Mouse (Mus musculus): Measurements from ENCODE around the gene Tmem59. TPM values are rescaled to one million over a fixed set of nuclear protein-coding genes. Genes with fewer than 3 reads are reported as not detected.

Gene Tmem59
- polyA plus RNA-seq, 1 experiment: 183 TPM

DNA sequence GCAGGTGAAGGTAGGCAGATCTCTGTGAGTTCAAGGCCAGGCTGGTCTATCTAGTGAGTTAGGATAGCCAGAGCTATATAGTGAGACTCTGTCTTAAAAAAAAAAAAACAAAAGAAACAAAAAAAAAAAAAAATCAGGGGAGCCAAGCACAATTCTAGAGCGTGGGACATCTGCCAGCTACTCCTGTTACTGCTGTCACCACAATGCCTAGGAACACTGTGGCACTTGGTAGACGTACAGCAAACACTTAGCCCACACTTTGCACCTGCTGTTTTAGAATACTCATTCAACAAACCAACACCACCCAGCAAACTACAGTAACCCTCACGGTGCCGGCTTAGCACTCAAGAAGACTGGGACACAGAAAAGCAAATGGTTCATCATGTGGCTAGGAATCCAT lies 33.3 kb downstream of the Tmem59 start:
- peak; percentile 23 for DNase-seq (ENCODE audit: low read depth)
- TF ChIP-seq CTCF (IDR thresholded peaks at IDR 0.05; ENCODE audit: borderline replicate concordance, extremely low read depth, insufficient read depth, insufficient read length) (no peak), POLR2A (IDR thresholded peaks at IDR 0.05; ENCODE audit: borderline replicate concordance, extremely low read depth, insufficient read depth, insufficient read length, poor library complexity, severe bottlenecking) (no peak)

DNA sequence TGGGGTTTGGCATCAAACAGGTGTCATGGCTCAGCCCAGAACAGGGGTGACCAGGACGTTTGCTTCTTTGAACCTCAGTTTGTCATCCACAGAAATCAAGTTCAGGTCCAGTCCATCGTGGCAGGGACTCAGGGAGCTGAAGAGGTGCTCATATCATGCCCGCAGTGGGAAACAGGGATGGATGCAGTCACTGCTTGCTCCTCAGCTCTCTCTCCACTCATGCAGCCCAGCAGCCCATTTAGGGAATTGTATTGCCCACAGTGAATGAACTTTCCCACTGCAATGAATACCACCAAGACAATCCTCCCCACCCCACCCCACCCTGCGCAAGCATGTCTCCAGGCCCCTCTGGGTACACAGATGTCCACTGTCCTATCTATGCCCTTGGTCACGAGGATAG lies 33.7 kb downstream of the Tmem59 start:
- no peak for DNase-seq (ENCODE audit: low read depth)
- TF ChIP-seq POLR2A (IDR thresholded peaks at IDR 0.05; ENCODE audit: borderline replicate concordance, extremely low read depth, insufficient read depth, insufficient read length, poor library complexity, severe bottlenecking) (no peak), CTCF (IDR thresholded peaks at IDR 0.05; ENCODE audit: borderline replicate concordance, extremely low read depth, insufficient read depth, insufficient read length) (no peak)

DNA sequence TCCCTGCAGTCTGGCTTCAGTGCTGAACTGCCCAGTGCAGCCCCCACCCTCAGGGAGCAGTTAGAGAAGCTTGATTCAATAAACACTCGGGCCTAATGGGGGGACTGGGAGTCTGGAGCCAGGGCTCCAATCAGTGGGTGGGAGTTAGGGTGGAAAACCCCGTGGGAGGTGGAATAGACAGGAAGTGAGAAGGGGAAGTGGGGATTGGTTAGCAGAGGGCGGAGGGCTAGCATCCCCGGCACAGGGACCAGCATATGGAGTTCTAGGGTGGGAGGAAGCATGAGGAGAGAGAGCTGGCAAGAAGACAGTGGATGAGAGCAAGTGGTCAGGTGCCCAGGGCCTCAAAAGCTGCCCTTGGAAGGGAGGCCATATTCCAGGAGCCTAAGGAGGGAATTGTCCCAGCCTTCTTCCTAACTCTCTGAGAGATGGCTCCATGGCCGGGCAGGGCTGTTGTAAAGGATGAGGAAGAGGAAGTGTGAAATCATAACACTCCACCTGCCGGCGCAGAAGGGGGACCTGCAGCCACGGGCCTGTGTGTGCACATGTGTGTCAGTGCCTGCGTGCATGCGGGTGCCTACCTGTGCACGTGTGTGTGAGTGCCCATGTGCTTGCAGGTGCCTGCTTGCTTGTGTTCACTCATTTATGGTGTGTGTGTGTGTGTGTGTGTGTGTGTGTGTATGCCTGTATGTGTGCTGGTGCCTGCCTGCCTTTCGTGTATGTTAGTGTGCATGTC lies 35.2 kb downstream of the Tmem59 start:
- TF ChIP-seq CTCF (IDR thresholded peaks at IDR 0.05; ENCODE audit: borderline replicate concordance, extremely low read depth, insufficient read depth, insufficient read length): no peak
- no peak for DNase-seq (ENCODE audit: low read depth)

DNA sequence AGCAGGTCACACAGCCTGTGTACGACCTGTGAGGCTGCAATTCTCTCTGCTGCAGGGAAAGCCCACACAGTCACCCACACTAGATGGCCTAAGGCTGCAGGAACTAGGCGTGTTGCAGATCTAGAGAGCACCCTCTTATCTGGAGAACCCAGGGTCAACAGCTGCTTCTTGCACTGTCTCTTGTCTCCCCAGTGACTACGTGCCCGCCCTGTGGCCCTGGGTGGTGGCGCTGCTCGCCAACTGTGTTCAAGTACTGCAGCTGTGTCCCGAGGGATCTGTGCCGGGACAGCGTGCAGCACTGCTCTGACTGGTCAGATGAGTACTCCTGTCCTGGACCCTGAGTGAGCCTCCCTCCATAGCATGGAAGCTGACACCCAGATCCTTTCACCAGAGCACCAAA lies 39.4 kb downstream of the Tmem59 start:
- no peak for DNase-seq (ENCODE audit: low read depth)
- TF ChIP-seq CTCF (IDR thresholded peaks at IDR 0.05; ENCODE audit: borderline replicate concordance, extremely low read depth, insufficient read depth, insufficient read length) (no peak), POLR2A (IDR thresholded peaks at IDR 0.05; ENCODE audit: borderline replicate concordance, extremely low read depth, insufficient read depth, insufficient read length, poor library complexity, severe bottlenecking) (no peak)

DNA sequence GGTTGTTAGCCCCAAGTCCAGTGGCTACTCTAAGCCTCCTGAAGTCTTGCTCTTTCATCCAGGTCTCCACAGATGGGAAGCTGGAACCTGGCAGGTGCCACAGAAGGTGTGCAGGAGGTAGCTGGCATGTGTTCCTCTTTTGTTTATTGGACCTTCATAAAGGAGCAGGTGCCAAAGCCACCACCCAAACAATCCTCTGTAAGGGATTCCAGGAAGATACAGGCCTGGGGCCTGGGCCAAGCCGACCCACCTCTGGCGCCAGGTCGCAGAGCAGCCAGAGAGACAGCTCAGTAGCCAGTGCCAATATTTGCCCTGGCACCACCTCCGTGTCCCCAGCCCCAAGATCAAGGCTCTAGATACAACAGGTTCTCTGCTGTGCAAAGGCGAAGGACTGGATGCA lies 43.3 kb downstream of the Tmem59 start:
- no peak for DNase-seq (ENCODE audit: low read depth)

DNA sequence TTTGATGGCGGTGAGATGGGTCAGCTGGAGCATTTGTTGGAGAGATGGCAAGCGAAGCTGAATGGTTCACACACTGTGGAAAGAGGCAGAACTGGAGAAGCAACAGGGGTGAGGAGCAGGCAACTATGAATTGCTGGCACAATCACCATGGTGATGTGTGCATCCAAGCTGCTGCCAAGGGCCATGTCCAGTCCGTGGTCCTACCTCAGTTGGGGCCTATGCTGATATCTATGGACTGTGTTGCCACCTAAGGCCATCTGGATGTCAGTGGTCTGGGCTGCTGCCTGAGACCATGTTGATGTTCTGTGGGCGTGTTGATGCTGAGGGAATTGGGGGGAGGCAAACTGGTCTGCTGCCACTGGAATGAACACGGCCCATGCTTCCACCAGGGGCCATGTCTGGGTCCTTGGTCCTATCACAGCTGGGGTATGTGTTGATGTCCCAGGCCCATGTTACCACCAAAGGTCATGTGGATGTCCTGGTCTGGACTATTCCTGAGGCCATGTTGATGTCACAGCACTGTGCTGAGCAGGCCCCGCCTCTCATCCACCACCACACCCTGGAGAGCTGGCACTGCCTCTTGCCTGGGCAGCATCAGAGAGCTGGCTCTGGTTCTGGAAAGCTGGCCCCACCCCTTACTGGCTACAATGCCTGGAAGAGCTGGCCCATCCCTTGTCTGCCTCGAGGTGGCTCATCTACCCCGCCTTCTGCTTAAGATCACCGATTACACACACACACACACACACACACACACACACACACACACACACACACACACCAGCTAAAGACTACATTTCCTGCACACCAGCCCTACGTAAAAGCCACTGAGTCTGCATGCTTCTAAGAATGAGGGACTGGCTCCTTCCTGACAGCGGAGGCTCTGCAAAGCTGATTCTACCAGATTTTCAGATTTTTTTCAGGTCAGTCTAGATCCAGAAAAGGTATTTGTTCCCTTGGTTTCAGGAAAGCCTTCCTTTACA lies 45.3 kb downstream of the Tmem59 start:
- TF ChIP-seq POLR2A (IDR thresholded peaks at IDR 0.05; ENCODE audit: borderline replicate concordance, extremely low read depth, insufficient read depth, insufficient read length, poor library complexity, severe bottlenecking) (no peak), CTCF (IDR thresholded peaks at IDR 0.05; ENCODE audit: borderline replicate concordance, extremely low read depth, insufficient read depth, insufficient read length) (no peak)
- DNase-seq (ENCODE audit: low read depth): peak; percentile 49

More for the DNA sequence above, 43.3 kb downstream of the Tmem59 start:
- TF ChIP-seq CTCF (IDR thresholded peaks at IDR 0.05; ENCODE audit: borderline replicate concordance, extremely low read depth, insufficient read depth, insufficient read length) (no peak), POLR2A (IDR thresholded peaks at IDR 0.05; ENCODE audit: borderline replicate concordance, extremely low read depth, insufficient read depth, insufficient read length, poor library complexity, severe bottlenecking) (no peak)

DNA sequence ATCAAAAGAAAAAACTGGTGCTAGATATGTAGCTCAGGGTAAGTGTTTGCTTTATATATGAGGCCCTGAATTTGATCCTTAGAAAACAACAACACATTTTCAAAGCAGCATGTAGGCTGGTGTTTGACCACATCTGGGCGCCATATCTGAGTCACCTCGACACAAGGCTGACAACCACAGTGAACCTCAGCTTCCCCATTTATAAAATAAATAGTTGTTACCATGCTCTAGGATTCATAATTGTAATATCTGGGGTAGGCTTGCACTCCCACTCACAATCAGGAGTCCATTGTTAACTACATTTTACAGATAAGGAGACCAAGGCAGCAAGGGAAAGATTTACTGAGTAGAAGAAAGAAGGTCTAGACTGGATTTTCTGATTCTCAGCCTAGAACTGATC lies 48.1 kb downstream of the Tmem59 start:
- TF ChIP-seq POLR2A (IDR thresholded peaks at IDR 0.05; ENCODE audit: borderline replicate concordance, extremely low read depth, insufficient read depth, insufficient read length, poor library complexity, severe bottlenecking) (no peak), CTCF (IDR thresholded peaks at IDR 0.05; ENCODE audit: borderline replicate concordance, extremely low read depth, insufficient read depth, insufficient read length) (no peak)
- DNase-seq (ENCODE audit: low read depth): no peak

DNA sequence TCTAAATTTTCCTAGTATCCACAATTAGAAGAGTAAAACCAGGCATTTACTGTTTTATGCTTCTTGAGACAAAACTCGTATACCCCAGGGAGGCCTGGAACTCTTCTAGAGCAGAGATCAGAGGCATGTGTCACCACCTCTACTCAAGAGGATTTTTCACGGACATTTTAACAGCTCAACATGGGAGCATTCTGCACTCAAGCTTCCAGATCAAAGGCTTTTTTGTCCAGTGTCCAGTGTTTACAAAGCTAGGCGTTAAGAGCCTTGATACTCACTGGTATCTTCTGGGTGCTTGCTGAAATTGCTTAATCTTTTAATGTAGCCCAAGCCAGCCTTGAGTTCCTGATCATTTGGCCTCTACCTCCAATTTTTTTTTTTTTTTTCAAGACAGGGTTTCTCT lies 54.0 kb downstream of the Tmem59 start:
- no peak for TF ChIP-seq CTCF (IDR thresholded peaks at IDR 0.05; ENCODE audit: borderline replicate concordance, extremely low read depth, insufficient read depth, insufficient read length)
- no peak for TF ChIP-seq POLR2A (IDR thresholded peaks at IDR 0.05; ENCODE audit: borderline replicate concordance, extremely low read depth, insufficient read depth, insufficient read length, poor library complexity, severe bottlenecking)
- no peak for DNase-seq (ENCODE audit: low read depth)

DNA sequence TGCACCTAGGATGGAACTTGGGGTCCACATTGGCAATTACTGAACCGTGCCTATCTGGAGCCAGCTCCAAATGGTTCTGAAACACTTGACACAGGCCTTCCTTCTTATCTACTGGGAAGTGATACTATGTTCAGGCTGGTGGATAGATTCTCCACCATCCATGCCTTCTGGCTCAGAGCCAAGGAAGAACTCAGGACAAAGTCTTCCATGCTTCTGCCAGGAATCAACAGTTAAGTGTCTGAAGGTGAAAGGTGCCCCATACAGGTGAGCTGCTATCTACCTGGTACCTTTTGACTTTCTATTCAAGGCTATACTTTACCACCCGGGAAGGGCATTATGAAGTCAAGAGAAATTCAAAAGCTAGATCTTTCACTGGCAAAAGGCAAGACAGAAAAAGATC lies 60.1 kb downstream of the Tmem59 start:
- no peak for DNase-seq (ENCODE audit: low read depth)
- no peak for TF ChIP-seq POLR2A (IDR thresholded peaks at IDR 0.05; ENCODE audit: borderline replicate concordance, extremely low read depth, insufficient read depth, insufficient read length, poor library complexity, severe bottlenecking)
- no peak for TF ChIP-seq CTCF (IDR thresholded peaks at IDR 0.05; ENCODE audit: borderline replicate concordance, extremely low read depth, insufficient read depth, insufficient read length)

DNA sequence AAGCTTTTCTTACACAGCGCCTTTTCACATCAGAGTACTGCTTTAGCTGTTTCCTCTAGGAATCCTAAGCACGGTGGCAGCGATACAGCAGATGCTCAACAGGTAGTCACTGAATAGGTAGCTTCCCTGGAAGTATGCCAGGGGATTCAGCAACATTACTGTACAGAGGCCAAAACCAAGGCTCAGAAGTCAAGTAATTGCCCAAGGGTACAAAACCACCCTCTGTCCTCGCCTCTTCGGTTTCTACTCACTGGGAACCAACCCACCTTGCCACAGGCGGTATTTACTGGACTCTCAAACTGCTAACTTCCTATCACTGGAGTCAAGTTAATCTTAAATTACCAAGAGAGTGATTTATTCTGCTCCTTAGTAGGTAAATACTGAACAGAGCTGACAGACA lies 62.0 kb downstream of the Tmem59 start:
- TF ChIP-seq CTCF (IDR thresholded peaks at IDR 0.05; ENCODE audit: borderline replicate concordance, extremely low read depth, insufficient read depth, insufficient read length) (no peak), POLR2A (IDR thresholded peaks at IDR 0.05; ENCODE audit: borderline replicate concordance, extremely low read depth, insufficient read depth, insufficient read length, poor library complexity, severe bottlenecking) (no peak)
- no peak for DNase-seq (ENCODE audit: low read depth)

DNA sequence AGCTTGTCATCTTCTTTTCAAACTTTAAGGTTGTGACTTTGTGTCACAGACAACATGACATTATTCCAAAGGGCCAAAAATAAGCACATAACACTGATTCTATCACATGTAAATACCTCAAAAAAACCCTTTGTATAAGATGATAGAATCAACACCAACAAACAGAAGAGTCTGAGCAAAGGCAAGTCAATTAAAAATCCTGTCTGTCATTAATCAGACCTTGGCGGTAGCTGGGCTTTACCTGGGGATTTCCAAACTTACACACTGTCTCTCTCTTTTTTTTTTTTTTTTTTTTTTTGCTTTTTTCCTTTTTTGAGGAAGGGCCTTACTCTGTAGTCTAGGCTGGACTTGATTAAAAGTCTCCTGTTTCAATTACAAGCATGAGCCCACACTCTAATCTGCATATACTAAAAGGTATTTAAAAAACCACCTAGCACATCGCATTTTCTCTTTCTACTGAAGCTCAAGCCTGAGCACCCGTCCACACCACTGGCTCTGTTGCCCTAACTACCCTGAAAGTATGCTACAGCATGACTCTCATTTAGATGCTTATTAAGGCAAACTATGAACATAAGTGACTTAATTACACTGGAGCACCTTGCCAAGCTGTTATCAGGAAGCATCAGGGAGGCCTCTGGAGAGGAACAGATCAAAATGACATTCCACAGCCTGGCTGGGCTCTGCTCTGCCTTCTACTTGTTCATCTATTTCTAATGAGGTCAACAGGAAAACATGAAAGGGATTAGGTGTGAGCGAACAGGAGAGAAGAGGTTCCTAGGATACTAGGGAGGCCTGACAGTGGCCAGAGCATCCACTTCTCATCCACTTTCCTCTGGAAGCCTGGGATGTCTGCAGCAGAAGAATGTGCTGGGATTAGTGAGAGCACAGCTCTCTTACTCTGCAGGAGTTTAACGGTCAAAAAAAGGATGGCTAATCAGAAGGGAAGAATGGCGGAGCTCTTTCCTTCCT lies 65.5 kb downstream of the Tmem59 start:
- TF ChIP-seq POLR2A (IDR thresholded peaks at IDR 0.05; ENCODE audit: borderline replicate concordance, extremely low read depth, insufficient read depth, insufficient read length, poor library complexity, severe bottlenecking): no peak
- no peak for TF ChIP-seq CTCF (IDR thresholded peaks at IDR 0.05; ENCODE audit: borderline replicate concordance, extremely low read depth, insufficient read depth, insufficient read length)

More for the DNA sequence above, 65.5 kb downstream of the Tmem59 start:
- peak; percentile 53 for DNase-seq (ENCODE audit: low read depth)

All from brain, embryonic 14.5 days (tissue).